In genomic region chr10:18863332-18863731, GRCm38 (mm10) we compare ENCODE assay signal across 18 mouse cellular contexts. TPM values are rescaled to one million over a fixed set of nuclear protein-coding genes. Genes with fewer than 3 reads are reported as not detected.
DNase-seq lines count a peak whose midpoint lies in the region; ATAC-seq lines count a peak whose summit lies in the region.
"Had no signal": no experiment of that assay in that cellular context is flagged by ENCODE, and none has a peak within 500 bp of the region (broad histone marks: within the 10 kb centered on the region; RNA-seq: fewer than 3 reads in every experiment).

No protein-coding gene starts in this region.

- no peak overlapping the region for H3K4me3 ChIP-seq in heart, embryonic 14.5 days (ENCODE audit: control insufficient read depth in 1 of 2, insufficient read depth in 1 of 2, low read depth in 1 of 2, low read length in 2 of 2)
- H3K4me3 ChIP-seq: embryonic facial prominence, embryonic 12.5 days; limb, embryonic 12.5 days; liver, embryonic 15.5 days had no signal

- DNase-seq in 3T3-L1 (ENCODE audit: low read depth, low spot score) = peak; percentile 41
- peak; percentile 17 for DNase-seq in cerebellum, adult 8-10 months
- peak; percentile 42 to 55 for DNase-seq in heart, adult 18-20 months
- DNase-seq in embryo, embryonic 9.5 days (ENCODE audit: extremely low spot score) = no peak
- DNase-seq in thymus, postnatal 4 days = no peak
- DNase-seq in adrenal gland, postnatal 25 days = no peak
- DNase-seq in kidney, postnatal 36 days = no peak
- DNase-seq: gastrocnemius, postnatal 10 days; kidney, adult 2 months; kidney, postnatal 14 days; layer of hippocampus, adult 9-11 months; midbrain, embryonic 14.5 days; retina, postnatal 1 day had no signal

- H3K4me1 ChIP-seq in heart, embryonic 14.5 days (ENCODE audit: control insufficient read depth in 2 of 2, insufficient read depth in 2 of 2, low read length in 2 of 2) = peaks cover 12 to 21% of the 10 kb centered on the region in 2 experiments
- H3K4me1 ChIP-seq: liver, embryonic 15.5 days had no signal

- no peak for ATAC-seq in heart, embryonic 14.5 days (ENCODE audit: insufficient number of reproducible peaks, insufficient read depth, low FRiP score, low read depth)
- ATAC-seq: lung, postnatal 0 days had no signal

- H3K4me2 ChIP-seq in heart, embryonic 14.5 days (ENCODE audit: low read length) = no peak overlapping the region
- H3K4me2 ChIP-seq: embryonic facial prominence, embryonic 12.5 days; limb, embryonic 12.5 days; liver, embryonic 15.5 days had no signal

- H3K27ac ChIP-seq in heart, embryonic 14.5 days (replicated peaks in 1 of 2; ENCODE audit: control insufficient read depth in 1 of 2, insufficient read depth in 1 of 2, low read depth in 2 of 2, low read length in 2 of 2) = peak overlapping the region; percentile 68 to 80
- H3K27ac ChIP-seq: embryonic facial prominence, embryonic 12.5 days; limb, embryonic 12.5 days; liver, embryonic 15.5 days had no signal

- H3K9ac ChIP-seq in heart, embryonic 14.5 days (ENCODE audit: low read length) = no peak overlapping the region
- H3K9ac ChIP-seq: embryonic facial prominence, embryonic 12.5 days; limb, embryonic 12.5 days; liver, embryonic 15.5 days had no signal

- H3K36me3 ChIP-seq in heart, embryonic 14.5 days (ENCODE audit: control insufficient read depth, insufficient read depth, low read length) = no peaks in the 10 kb centered on the region; the same call in 1 of the 2 replicates
- H3K36me3 ChIP-seq: embryonic facial prominence, embryonic 12.5 days; limb, embryonic 12.5 days; liver, embryonic 15.5 days had no signal

- H3K27me3 ChIP-seq in heart, embryonic 14.5 days (ENCODE audit: control insufficient read depth, insufficient read depth, low read length) = no peaks in the 10 kb centered on the region
- H3K27me3 ChIP-seq: embryonic facial prominence, embryonic 12.5 days; limb, embryonic 12.5 days; liver, embryonic 15.5 days had no signal

- H3K9me3 ChIP-seq in heart, embryonic 14.5 days (ENCODE audit: control insufficient read depth, low read length) = no peaks in the 10 kb centered on the region
- H3K9me3 ChIP-seq: embryonic facial prominence, embryonic 12.5 days; limb, embryonic 12.5 days; liver, embryonic 15.5 days had no signal

- WGBS in heart, embryonic 14.5 days = 24% methylated on average over 4 of the region's 4 CpGs

RNA-seq across cellular contexts. Expression of gene Perp, which starts 18.5 kb away (rescaled TPM):
- 100 to 1,000 TPM in 1 of 2 experiments, 10 to 100 TPM in 1; 97.1 to 115 TPM for total RNA-seq in heart, adult 18-20 months (2021)
- polyA plus RNA-seq in heart, embryonic 14.5 days (2014; fragmentation: Nextera tagmentation; extraction: Ambion mirVana) = 162 and 170 TPM in 2 replicates
- 1.8 and 2.5 TPM in 2 replicates for total RNA-seq in adrenal gland, postnatal 25 days (2021)

Comparison
In these comparisons a context has a peak if more than half of its experiments do, and no peak if none do; other contexts are left out.
1. DNase-seq: peak in 3T3-L1 (single experiment), cerebellum, adult 8-10 months (single experiment) and heart, adult 18-20 months (2 of 2); none in embryo, embryonic 9.5 days (single experiment), thymus, postnatal 4 days (single experiment), adrenal gland, postnatal 25 days (single experiment) and kidney, postnatal 36 days (0 of 2).
2. RNA of gene Perp, which starts 18.5 kb away (total RNA-seq): 97.1 to 115 TPM in heart, adult 18-20 months; 1.8 to 2.5 TPM in adrenal gland, postnatal 25 days; every median in the first group is over 10 times any median in the second.